23 mouse cellular contexts compared by ENCODE assay signal in genomic region chr4:99340946-99341345, GRCm38 (mm10). TPM values are rescaled to one million over a fixed set of nuclear protein-coding genes. Genes with fewer than 3 reads are reported as not detected.
"Had no signal": no experiment of that assay in that cellular context is flagged by ENCODE, and none has a peak within 500 bp of the region (broad histone marks: within the 10 kb centered on the region; RNA-seq: fewer than 3 reads in every experiment).

No protein-coding gene starts in this region.

- H3K4me1 ChIP-seq: limb, embryonic 13.5 days; liver, embryonic 12.5 days; liver, embryonic 15.5 days; lung, embryonic 15.5 days; megakaryocyte, embryonic 14.5 days; midbrain, embryonic 12.5 days; midbrain, embryonic 15.5 days; neural tube, embryonic 12.5 days; neural tube, embryonic 15.5 days had no signal

- DNase-seq: kidney, adult 11 months; kidney, adult 8-10 months; kidney, postnatal 10 days; kidney, postnatal 36 days; layer of hippocampus, postnatal 36 days; liver; lung, adult 18-20 months; lung, postnatal 10 days; lung, postnatal 36 days; thymus, adult 2 months; thymus, postnatal 14 days; thymus, postnatal 4 days had no signal

- H3K27ac ChIP-seq: kidney, embryonic 15.5 days; limb, embryonic 10.5 days; limb, embryonic 13.5 days; liver, embryonic 12.5 days; liver, embryonic 15.5 days; lung, embryonic 15.5 days; midbrain, embryonic 12.5 days; midbrain, embryonic 15.5 days; neural tube, embryonic 12.5 days; neural tube, embryonic 15.5 days had no signal

- H3K4me3 ChIP-seq: kidney, embryonic 15.5 days; limb, embryonic 10.5 days; limb, embryonic 13.5 days; liver, embryonic 12.5 days; liver, embryonic 15.5 days; lung, embryonic 15.5 days; megakaryocyte, embryonic 14.5 days; midbrain, embryonic 12.5 days; midbrain, embryonic 15.5 days; neural tube, embryonic 12.5 days; neural tube, embryonic 15.5 days had no signal

RNA-seq across cellular contexts. Expression of gene Gm12689, which starts 45.2 kb away (rescaled TPM):
- polyA plus RNA-seq: lung, embryonic 15.5 days; thymus, adult 2 months had no signal
